Mouse (Mus musculus) heart, embryonic 15.5 days (tissue): ENCODE measurements at regions not wholly inside any gene's neighbourhood (a gene's known extent, or its start where the extent isn't known, plus 50 kb on each side); places are given as distances from the start of the nearest gene placed in this dataset.
"Not testable (repeated sequence)": the region's sequence is repeated elsewhere in the genome, so short reads cannot be mapped to it uniquely, and the experiment has no call there.

ENCODE experiments used
- ATAC-seq: fragments of 200-750 bp; cut with Nextera tagmentation; replicated peaks from 2 replicates; pipeline ENCODE4 v1.8.0; 2017; ENCODE audit warnings: low read depth, moderate TSS enrichment; ENCODE audit not compliant: insufficient number of reproducible peaks, insufficient read depth, low FRiP score
- H3K27ac ChIP-seq: fragments of 300-500 bp; sonication (generic); 2 replicates; pipeline ENCODE4 v1.5.1; 2015; ENCODE audit warnings: mild to moderate bottlenecking, inconsistent platforms
- H3K27me3 ChIP-seq: fragments of 300-500 bp; sonication (generic); 2 replicates; pipeline ENCODE4 v1.6.1; 2015; ENCODE audit warnings: inconsistent platforms
- H3K36me3 ChIP-seq: fragments of 300-500 bp; sonication (generic); 2 replicates; pipeline ENCODE4 v1.6.1; 2015; ENCODE audit warnings: mild to moderate bottlenecking, inconsistent platforms
- H3K4me1 ChIP-seq: fragments of 300-500 bp; sonication (generic); replicated peaks from 2 replicates; pipeline ENCODE4 v1.6.1; 2015; ENCODE audit warnings: inconsistent platforms
- H3K4me2 ChIP-seq: fragments of 300-500 bp; sonication (generic); 2 replicates; pipeline ENCODE4 v1.6.1; 2015; ENCODE audit warnings: inconsistent platforms, mild to moderate bottlenecking, moderate library complexity
- H3K4me3 ChIP-seq: fragments of 300-500 bp; sonication (generic); 2 replicates; pipeline ENCODE4 v1.5.1; 2015; ENCODE audit warnings: mild to moderate bottlenecking, inconsistent platforms
- H3K9ac ChIP-seq: fragments of 300-500 bp; sonication (generic); 2 replicates; pipeline ENCODE4 v1.6.1; 2015; ENCODE audit warnings: mild to moderate bottlenecking, inconsistent platforms
- H3K9me3 ChIP-seq: fragments of 300-500 bp; sonication (generic); replicated peaks from 2 replicates; pipeline ENCODE4 v1.6.1; 2016; ENCODE audit warnings: inconsistent platforms
- WGBS: fragments of 180-500 bp; shearing (Covaris S2); methylation state at CpG from one replicate; pipeline ENCODE4 v1.1.7; 2015; ENCODE audit warnings: mixed read lengths; 5-methylcytosine and 5-hydroxymethylcytosine counted together

DNA sequence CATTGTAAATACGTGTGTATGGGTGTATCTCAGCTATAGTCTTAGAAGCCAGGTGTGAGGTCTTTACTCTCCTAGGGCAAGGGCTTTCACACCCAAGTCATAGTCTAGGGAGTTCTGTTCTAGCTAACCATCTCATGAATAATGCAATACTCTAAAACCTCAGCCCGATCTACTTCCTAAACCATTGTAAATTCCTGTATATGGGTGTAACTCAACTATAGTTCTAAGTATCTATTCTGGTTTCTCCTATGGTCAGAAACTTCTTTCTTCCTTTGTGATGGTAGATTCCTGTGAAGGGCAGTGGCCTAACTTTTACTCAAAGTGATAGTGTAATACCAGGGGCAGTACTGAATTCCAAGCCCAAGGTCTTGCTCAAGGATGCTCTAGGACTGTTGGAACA lies 58.7 kb upstream of the Srd5a3 start:
- WGBS: 83% methylated on average over 2 of the region's 2 CpGs
- not testable (repeated sequence) for H3K4me3 ChIP-seq, H3K9me3 ChIP-seq, H3K27ac ChIP-seq, H3K36me3 ChIP-seq, H3K4me2 ChIP-seq, H3K27me3 ChIP-seq, H3K4me1 ChIP-seq, H3K9ac ChIP-seq, ATAC-seq

DNA sequence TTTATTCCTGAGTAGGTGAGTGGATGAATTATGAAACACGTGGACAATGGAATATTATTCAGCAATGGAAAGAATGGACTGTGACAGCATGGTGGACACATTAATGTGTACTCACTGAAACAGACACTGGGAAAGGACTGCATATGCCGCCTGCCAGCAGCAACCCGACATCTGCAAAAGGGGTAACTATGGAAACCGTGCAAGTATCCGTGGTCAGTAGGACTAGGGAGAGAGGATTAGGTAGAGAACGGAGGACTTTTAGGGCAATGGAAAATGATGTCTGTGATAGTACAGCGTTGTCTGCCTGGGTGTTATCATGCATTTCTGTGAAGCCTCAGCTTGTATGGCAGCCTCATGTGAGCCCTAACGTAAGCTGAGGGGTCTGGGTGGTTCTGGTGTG lies 59.6 kb upstream of the Srd5a3 start:
- no peaks in the 10 kb centered on the region for H3K4me1 ChIP-seq
- 85% methylated on average over 8 of the region's 8 CpGs for WGBS
- H3K9me3 ChIP-seq: no peaks in the 10 kb centered on the region
- no peak overlapping the region for H3K4me3 ChIP-seq
- no peak overlapping the region; the same call in 1 of the 2 replicates for H3K27ac ChIP-seq
- ATAC-seq: no peak
- H3K27me3 ChIP-seq: no peaks in the 10 kb centered on the region
- no peaks in the 10 kb centered on the region for H3K36me3 ChIP-seq
- H3K9ac ChIP-seq: no peak overlapping the region
- H3K4me2 ChIP-seq: no peak overlapping the region

DNA sequence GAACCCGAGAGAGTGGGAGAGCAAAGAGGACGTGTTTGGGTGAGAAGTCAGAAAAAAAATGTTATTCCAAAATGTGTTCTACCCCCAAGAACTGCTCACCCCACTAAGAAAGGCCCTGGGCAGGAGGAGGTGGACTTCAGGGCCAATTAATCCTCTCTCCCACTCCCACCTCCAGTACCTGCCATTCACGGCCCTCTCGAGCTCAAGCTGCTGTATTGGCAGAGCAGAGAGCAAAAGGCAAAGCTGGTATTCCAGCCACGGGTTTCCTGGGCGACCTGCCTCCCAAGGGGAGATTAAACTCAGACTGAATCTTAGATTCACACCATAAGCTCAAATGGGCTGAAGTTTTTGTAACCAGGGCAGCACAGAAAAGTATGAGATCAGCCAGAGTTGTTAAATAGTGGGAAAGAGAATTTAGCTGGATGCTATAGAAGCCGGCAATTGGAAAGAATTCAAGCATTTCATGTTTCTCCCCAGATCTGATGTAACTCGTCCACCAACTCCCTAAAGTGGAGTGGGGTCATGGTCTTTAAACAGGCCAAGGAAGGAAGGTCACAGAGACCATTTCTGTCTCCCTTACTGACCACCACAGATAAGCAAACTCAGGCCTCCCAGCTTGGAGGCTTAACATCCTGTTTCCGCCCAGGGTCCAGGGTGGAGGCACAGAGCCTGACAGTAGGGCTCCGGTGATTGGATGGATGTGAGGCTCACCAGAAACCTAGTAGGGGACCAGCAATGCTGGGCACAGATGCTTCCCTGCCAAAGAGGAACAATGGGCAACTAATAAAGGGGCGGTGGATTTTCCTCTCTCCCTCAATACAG lies 60.7 kb upstream of the Srd5a3 start:
- H3K4me1 ChIP-seq: 0 out of 2 replicates have a peak, but pooled peaks cover 3% of the 10 kb centered on the region
- no peak overlapping the region for H3K4me2 ChIP-seq
- no peak overlapping the region for H3K4me3 ChIP-seq
- no peaks in the 10 kb centered on the region for H3K36me3 ChIP-seq
- peak overlapping the region; percentile 75 for H3K27ac ChIP-seq
- 58% methylated on average over 11 of the region's 11 CpGs for WGBS
- H3K27me3 ChIP-seq: no peaks in the 10 kb centered on the region
- ATAC-seq: peak; percentile 74
- no peak overlapping the region for H3K9ac ChIP-seq
- H3K9me3 ChIP-seq: no peaks in the 10 kb centered on the region

DNA sequence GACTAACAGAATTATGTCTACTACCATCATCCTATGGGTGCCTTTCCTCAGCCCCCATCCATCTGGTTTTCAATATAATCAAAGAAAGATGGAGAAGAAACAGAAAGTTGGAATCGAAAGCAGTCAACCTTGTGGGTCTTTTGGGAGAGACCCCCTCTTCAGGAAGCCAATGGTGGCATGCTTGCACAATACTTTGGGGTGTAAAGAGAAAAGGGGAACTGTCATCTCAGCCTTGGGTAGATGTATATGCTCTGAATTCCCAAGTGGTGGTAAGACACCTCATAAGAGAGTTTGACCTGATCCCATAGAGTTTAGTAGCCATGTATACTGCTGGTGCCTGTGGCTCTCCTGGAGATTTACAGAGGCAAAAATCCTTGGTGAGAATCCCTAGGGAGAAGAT lies 61.6 kb upstream of the Srd5a3 start:
- no peaks in the 10 kb centered on the region for H3K27me3 ChIP-seq
- no peak for ATAC-seq
- 0 out of 2 replicates have a peak, but pooled peaks cover 3% of the 10 kb centered on the region for H3K4me1 ChIP-seq
- 93% methylated on average over 1 of the region's 1 CpGs for WGBS
- H3K27ac ChIP-seq: no peak overlapping the region
- H3K9me3 ChIP-seq: no peaks in the 10 kb centered on the region
- H3K4me2 ChIP-seq: no peak overlapping the region
- no peak overlapping the region for H3K4me3 ChIP-seq
- H3K9ac ChIP-seq: no peak overlapping the region
- H3K36me3 ChIP-seq: no peaks in the 10 kb centered on the region

- 76% methylated on average over 7 of the region's 7 CpGs for WGBS
- Histone ChIP-seq H3K9me3 (no peaks in the 10 kb centered on the region), H3K9ac (no peak overlapping the region), H3K27ac (no peak overlapping the region), H3K4me3 (no peak overlapping the region), H3K4me1 (0 out of 2 replicates have a peak, but pooled peaks cover 3% of the 10 kb centered on the region), H3K4me2 (no peak overlapping the region), H3K27me3 (no peaks in the 10 kb centered on the region), H3K36me3 (no peaks in the 10 kb centered on the region)
- no peak for ATAC-seq
Measured at GRCm38 (mm10) chr5:76076283-76076682, 63.8 kb upstream of the Srd5a3 start.

- Histone ChIP-seq H3K4me1 (0 out of 2 replicates have a peak, but pooled peaks cover 3% of the 10 kb centered on the region), H3K36me3 (no peaks in the 10 kb centered on the region), H3K4me2 (no peak overlapping the region), H3K27ac (no peak overlapping the region), H3K27me3 (no peaks in the 10 kb centered on the region), H3K4me3 (no peak overlapping the region), H3K9me3 (no peaks in the 10 kb centered on the region), H3K9ac (no peak overlapping the region)
- no peak for ATAC-seq
- 60% methylated on average over 8 of the region's 8 CpGs for WGBS
Measured at GRCm38 (mm10) chr5:76075401-76075800, 64.7 kb upstream of the Srd5a3 start.

DNA sequence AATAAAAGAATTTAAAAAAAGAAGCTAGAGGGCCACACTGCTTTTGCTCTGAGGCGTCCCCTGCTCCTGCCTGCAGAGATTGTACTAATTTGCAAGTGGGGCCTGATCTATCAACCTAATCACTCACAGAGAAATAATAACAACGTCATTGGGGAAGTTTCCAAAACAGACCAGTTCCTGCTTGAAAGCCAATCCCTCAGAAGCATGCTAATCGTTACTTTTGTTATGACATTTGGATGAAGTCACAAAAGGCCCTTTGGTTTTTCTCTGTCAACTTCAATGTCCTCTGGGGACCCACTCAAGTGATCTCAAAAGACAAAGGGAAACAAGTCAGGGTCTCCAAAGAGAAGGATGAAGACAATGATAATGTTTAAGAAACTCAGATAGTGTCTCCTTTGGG lies 72.2 kb upstream of the Srd5a3 start:
- Histone ChIP-seq H3K4me2 (no peak overlapping the region), H3K9me3 (no peaks in the 10 kb centered on the region), H3K27me3 (no peaks in the 10 kb centered on the region), H3K4me1 (peaks cover 15% of the 10 kb centered on the region), H3K27ac (no peak overlapping the region), H3K9ac (no peak overlapping the region), H3K4me3 (no peak overlapping the region), H3K36me3 (no peaks in the 10 kb centered on the region)
- ATAC-seq: no peak
- WGBS: 53% methylated on average over 3 of the region's 3 CpGs

GRCm38 (mm10) chr5:76067231-76067630 lies 72.8 kb upstream of the Srd5a3 start:
- Histone ChIP-seq H3K9ac (no peak overlapping the region), H3K9me3 (no peaks in the 10 kb centered on the region), H3K36me3 (no peaks in the 10 kb centered on the region), H3K27ac (no peak overlapping the region), H3K27me3 (no peaks in the 10 kb centered on the region), H3K4me3 (no peak overlapping the region), H3K4me1 (peaks cover 15% of the 10 kb centered on the region), H3K4me2 (no peak overlapping the region)
- no peak for ATAC-seq
- WGBS: 13% methylated on average over 10 of the region's 10 CpGs

- Histone ChIP-seq H3K27me3 (no peaks in the 10 kb centered on the region), H3K4me2 (no peak overlapping the region), H3K36me3 (no peaks in the 10 kb centered on the region), H3K4me3 (no peak overlapping the region), H3K9me3 (no peaks in the 10 kb centered on the region), H3K4me1 (peaks cover 15% of the 10 kb centered on the region), H3K9ac (no peak overlapping the region), H3K27ac (no peak overlapping the region)
- ATAC-seq: no peak
- 17% methylated on average over 4 of the region's 4 CpGs for WGBS
Measured at GRCm38 (mm10) chr5:76065789-76066188, 74.3 kb upstream of the Srd5a3 start.

GRCm38 (mm10) chr5:76065227-76065626 lies 74.8 kb upstream of the Srd5a3 start:
- Histone ChIP-seq H3K27ac (no peak overlapping the region), H3K4me1 (peaks cover 15% of the 10 kb centered on the region), H3K27me3 (no peaks in the 10 kb centered on the region), H3K36me3 (no peaks in the 10 kb centered on the region), H3K9ac (no peak overlapping the region), H3K4me3 (no peak overlapping the region), H3K4me2 (no peak overlapping the region), H3K9me3 (no peaks in the 10 kb centered on the region)
- WGBS: 44% methylated on average over 6 of the region's 6 CpGs
- no peak for ATAC-seq

- Histone ChIP-seq H3K27me3 (no peaks in the 10 kb centered on the region), H3K9ac (no peak overlapping the region), H3K27ac (no peak overlapping the region), H3K4me1 (peaks cover 15% of the 10 kb centered on the region), H3K4me2 (no peak overlapping the region), H3K36me3 (no peaks in the 10 kb centered on the region), H3K4me3 (no peak overlapping the region), H3K9me3 (no peaks in the 10 kb centered on the region)
- ATAC-seq: no peak
- WGBS: 31% methylated on average over 5 of the region's 5 CpGs
Measured at GRCm38 (mm10) chr5:76064686-76065085, 75.4 kb upstream of the Srd5a3 start.

DNA sequence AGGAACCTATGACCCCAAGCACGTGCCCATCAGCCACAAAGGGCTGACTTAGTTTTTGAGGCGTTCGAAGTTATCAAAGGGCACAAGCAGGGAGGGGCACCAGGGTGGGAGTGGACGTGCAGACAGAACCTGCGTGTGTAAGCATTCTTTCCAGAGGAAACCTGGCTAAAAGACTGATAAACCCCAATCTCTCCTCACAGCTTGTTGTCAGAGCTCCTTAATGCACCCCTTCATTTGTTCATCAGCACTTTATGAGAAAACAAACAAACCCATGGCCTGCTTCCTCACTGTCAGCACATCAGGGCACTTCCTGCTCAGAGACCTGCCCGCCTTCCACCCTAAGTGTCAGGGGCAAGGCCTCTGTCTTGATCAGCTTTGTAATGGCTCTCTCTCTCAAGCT lies 76.6 kb upstream of the Srd5a3 start:
- H3K27ac ChIP-seq: no peak overlapping the region
- no peak overlapping the region for H3K4me3 ChIP-seq
- no peaks in the 10 kb centered on the region for H3K27me3 ChIP-seq
- 45% methylated on average over 6 of the region's 6 CpGs for WGBS
- peaks cover 15% of the 10 kb centered on the region for H3K4me1 ChIP-seq
- no peaks in the 10 kb centered on the region for H3K9me3 ChIP-seq
- no peak overlapping the region for H3K9ac ChIP-seq
- ATAC-seq: no peak; the same call in 1 of the 2 replicates
- no peak overlapping the region for H3K4me2 ChIP-seq
- H3K36me3 ChIP-seq: no peaks in the 10 kb centered on the region
